Mouse (Mus musculus): Measurements from ENCODE around the gene Hjurp.

GRCm38 (mm10) chr1:88272851-88273250 lies 4.6 kb downstream of the Hjurp start:
- TF ChIP-seq EP300 (IDR thresholded peaks at IDR 0.05; ENCODE audit: low read length) (no peak), CTCF (conservative IDR thresholded peaks at IDR 0.05 in 1 of 2, IDR thresholded peaks at IDR 0.05 in 1 of 2; ENCODE audit: low read depth in 2 of 2, low read length in 2 of 2) (no peak), POLR2A (IDR thresholded peaks at IDR 0.05; ENCODE audit: low read depth, low read length) (no peak), ZNF384 (IDR thresholded peaks at IDR 0.05; ENCODE audit: low read depth, low read length) (no peak), USF2 (conservative IDR thresholded peaks at IDR 0.05; ENCODE audit: low read depth, low read length) (no peak), TCF12 (IDR thresholded peaks at IDR 0.05; ENCODE audit: low read depth, low read length) (no peak), USF1 (IDR thresholded peaks at IDR 0.05; ENCODE audit: low read depth, low read length) (no peak), JUN (IDR thresholded peaks at IDR 0.05; ENCODE audit: insufficient read depth, low read depth, low read length) (no peak), CHD2 (IDR thresholded peaks at IDR 0.05; ENCODE audit: low read length) (no peak), NELFE (IDR thresholded peaks at IDR 0.05; ENCODE audit: low read depth, low read length) (no peak), SIN3A (IDR thresholded peaks at IDR 0.05; ENCODE audit: low read length) (no peak), MYC (IDR thresholded peaks at IDR 0.05; ENCODE audit: low read depth, low read length) (no peak), CHD1 (IDR thresholded peaks at IDR 0.05; ENCODE audit: low read depth, low read length) (no peak), MEF2A (IDR thresholded peaks at IDR 0.05; ENCODE audit: borderline replicate concordance, low read depth, low read length) (no peak)
